Mouse (Mus musculus) monocyte, adult 59 days (primary cell): ENCODE measurements around the gene Erich3. TPM values are rescaled to one million over a fixed set of nuclear protein-coding genes. Genes with fewer than 3 reads are reported as not detected.

Experiments used
- total RNA-seq, 2 experiments: library from RNA; stranded (reverse); gene quantifications; one replicate each; pipeline ENCODE4 v1.2.4; 2023

Gene Erich3
- not detected for total RNA-seq

GRCm38 (mm10) chr3:154663545-154663944 lies at the start of gene Erich3:
Gene Erich3, plus strand, starts transcription at chr3:154663859.

Other genes starting within 250 kb of the Erich3 start
- gene Cryz, start 67.1 kb upstream of the Erich3 start, total RNA-seq, result 1 to 10 TPM; 4.1 to 6.4 TPM
- gene Tyw3, start 66.8 kb upstream of the Erich3 start, total RNA-seq, result 1 to 10 TPM; 2.9 to 4.1 TPM